24 mouse cellular contexts compared by ENCODE assay signal in genomic region chr16:12643053-12643452, GRCm38 (mm10).
DNase-seq lines count a peak whose midpoint lies in the region; ATAC-seq and TF ChIP-seq lines count a peak whose summit lies in the region.
"Had no signal": no experiment of that assay in that cellular context is flagged by ENCODE, and none has a peak within 500 bp of the region (broad histone marks: within the 10 kb centered on the region; RNA-seq: fewer than 3 reads in every experiment).

No protein-coding gene starts in this region.

- no peak overlapping the region for H3K4me3 ChIP-seq in liver, embryonic 13.5 days (replicated peaks)
- no peak overlapping the region for H3K4me3 ChIP-seq in liver, embryonic 12.5 days
- H3K4me3 ChIP-seq in intestine, postnatal 0 days (ENCODE audit: low read depth, low read length) = no peak overlapping the region
- no peak overlapping the region for H3K4me3 ChIP-seq in liver, postnatal 0 days (ENCODE audit: low read depth, low read length)
- H3K4me3 ChIP-seq: embryonic facial prominence, embryonic 10.5 days; embryonic facial prominence, embryonic 12.5 days; forebrain, embryonic 13.5 days; forebrain, embryonic 15.5 days had no signal

- no peak overlapping the region for H3K9ac ChIP-seq in liver, embryonic 13.5 days
- H3K9ac ChIP-seq in liver, embryonic 12.5 days = no peak overlapping the region
- no peak overlapping the region for H3K9ac ChIP-seq in intestine, postnatal 0 days (ENCODE audit: low read depth, low read length)
- no peak overlapping the region for H3K9ac ChIP-seq in liver, postnatal 0 days (replicated peaks)
- H3K9ac ChIP-seq: embryonic facial prominence, embryonic 12.5 days; forebrain, embryonic 13.5 days; forebrain, embryonic 15.5 days had no signal

- DNase-seq in heart, adult 11 months = peak; percentile 45
- DNase-seq in heart, adult 8-10 months (ENCODE audit: low spot score) = no peak
- no peak for DNase-seq in liver, embryonic 13.5 days
- DNase-seq in liver, postnatal 0 days = no peak
- DNase-seq in cerebellum, adult 11 months = no peak
- DNase-seq in ovary, postnatal 10 days (ENCODE audit: low spot score) = no peak
- DNase-seq: adrenal gland, adult 8-10 months; adrenal gland, postnatal 14 days; adrenal gland, postnatal 36 days; B cell, adult 2 months; cerebellum, adult 18-20 months; cerebellum, adult 8-10 months; cerebellum, adult 9-11 months; cerebellum, postnatal 25 days had no signal

- no peaks in the 10 kb centered on the region for H3K36me3 ChIP-seq in liver, embryonic 13.5 days
- no peaks in the 10 kb centered on the region for H3K36me3 ChIP-seq in liver, embryonic 12.5 days
- H3K36me3 ChIP-seq in intestine, postnatal 0 days (ENCODE audit: control insufficient read depth, insufficient read depth) = no peaks in the 10 kb centered on the region
- no peaks in the 10 kb centered on the region for H3K36me3 ChIP-seq in liver, postnatal 0 days (replicated peaks; ENCODE audit: insufficient read depth, low read length)
- H3K36me3 ChIP-seq: embryonic facial prominence, embryonic 10.5 days; embryonic facial prominence, embryonic 12.5 days; forebrain, embryonic 15.5 days; G1E had no signal

- no peaks in the 10 kb centered on the region for H3K9me3 ChIP-seq in liver, embryonic 13.5 days (replicated peaks)
- no peaks in the 10 kb centered on the region for H3K9me3 ChIP-seq in liver, embryonic 12.5 days (replicated peaks)
- no peaks in the 10 kb centered on the region for H3K9me3 ChIP-seq in intestine, postnatal 0 days (ENCODE audit: control insufficient read depth)
- H3K9me3 ChIP-seq in liver, postnatal 0 days (ENCODE audit: low read length) = no peaks in the 10 kb centered on the region
- H3K9me3 ChIP-seq: embryonic facial prominence, embryonic 10.5 days; embryonic facial prominence, embryonic 12.5 days; forebrain, embryonic 13.5 days; forebrain, embryonic 15.5 days; G1E had no signal

- ATAC-seq in liver, embryonic 13.5 days (ENCODE audit: low read depth) = peak; percentile 51; the same call in 1 of the 2 replicates
- no peak for ATAC-seq in liver, embryonic 12.5 days
- peak; percentile 94 for ATAC-seq in intestine, postnatal 0 days
- ATAC-seq in liver, postnatal 0 days = peak; percentile 35; the same call in 1 of the 2 replicates
- ATAC-seq: activated CD4-positive, CD25-positive, alpha-beta regulatory T cell, adult 4 months; CD4-positive, CD25-positive, alpha-beta regulatory T cell, adult 4 months; forebrain, embryonic 13.5 days; forebrain, embryonic 15.5 days; Patski had no signal

- TF ChIP-seq CTCF in intestine, postnatal 0 days (IDR thresholded peaks at IDR 0.05; ENCODE audit: low read depth) = no peak
- TF ChIP-seq CTCF in liver, postnatal 0 days (IDR thresholded peaks at IDR 0.05; ENCODE audit: low read depth) = no peak

- TF ChIP-seq EP300 in liver, postnatal 0 days (IDR thresholded peaks at IDR 0.05; ENCODE audit: low read depth) = no peak

- no peaks in the 10 kb centered on the region for H3K27me3 ChIP-seq in liver, embryonic 13.5 days
- H3K27me3 ChIP-seq in liver, embryonic 12.5 days (replicated peaks) = no peaks in the 10 kb centered on the region
- no peaks in the 10 kb centered on the region for H3K27me3 ChIP-seq in intestine, postnatal 0 days (replicated peaks; ENCODE audit: control insufficient read depth, insufficient read depth, low read length)
- H3K27me3 ChIP-seq in liver, postnatal 0 days (ENCODE audit: insufficient read depth, low read length) = no peaks in the 10 kb centered on the region
- H3K27me3 ChIP-seq: embryonic facial prominence, embryonic 12.5 days; forebrain, embryonic 13.5 days; forebrain, embryonic 15.5 days; Patski had no signal

- H3K4me2 ChIP-seq in liver, embryonic 13.5 days = no peak overlapping the region
- H3K4me2 ChIP-seq in liver, embryonic 12.5 days = no peak overlapping the region
- H3K4me2 ChIP-seq in intestine, postnatal 0 days (replicated peaks; ENCODE audit: low read depth) = no peak overlapping the region
- H3K4me2 ChIP-seq in liver, postnatal 0 days (ENCODE audit: low read depth, low read length) = no peak overlapping the region
- H3K4me2 ChIP-seq: embryonic facial prominence, embryonic 12.5 days; forebrain, embryonic 13.5 days; forebrain, embryonic 15.5 days had no signal

- H3K4me1 ChIP-seq in liver, embryonic 13.5 days (replicated peaks) = no peaks in the 10 kb centered on the region
- no peaks in the 10 kb centered on the region for H3K4me1 ChIP-seq in liver, embryonic 12.5 days
- no peaks in the 10 kb centered on the region for H3K4me1 ChIP-seq in intestine, postnatal 0 days (replicated peaks; ENCODE audit: control insufficient read depth, insufficient read depth, low read length)
- peaks cover 5% of the 10 kb centered on the region; the same call in 1 of the 2 replicates for H3K4me1 ChIP-seq in liver, postnatal 0 days (ENCODE audit: insufficient read depth)
- H3K4me1 ChIP-seq: embryonic facial prominence, embryonic 10.5 days; embryonic facial prominence, embryonic 12.5 days; forebrain, embryonic 13.5 days; forebrain, embryonic 15.5 days had no signal

- no peak overlapping the region for H3K27ac ChIP-seq in liver, embryonic 13.5 days
- no peak overlapping the region for H3K27ac ChIP-seq in liver, embryonic 12.5 days
- H3K27ac ChIP-seq in intestine, postnatal 0 days (ENCODE audit: low read depth, low read length) = no peak overlapping the region
- no peak overlapping the region for H3K27ac ChIP-seq in liver, postnatal 0 days (ENCODE audit: low read depth)
- H3K27ac ChIP-seq: embryonic facial prominence, embryonic 10.5 days; embryonic facial prominence, embryonic 12.5 days; forebrain, embryonic 13.5 days; forebrain, embryonic 15.5 days had no signal
